Mouse (Mus musculus) forebrain, embryonic 15.5 days (tissue): ENCODE results near the gene Fndc7. TPM values are rescaled to one million over a fixed set of nuclear protein-coding genes. Genes with fewer than 3 reads are reported as not detected.
"Not testable (repeated sequence)": the region's sequence is repeated elsewhere in the genome, so short reads cannot be mapped to it uniquely, and the experiment has no call there.

Source experiments
- ATAC-seq: fragments of 200-750 bp; cut with Nextera tagmentation; replicated peaks from 2 replicates; pipeline ENCODE4 v1.8.0; 2017; ENCODE audit warnings: mild to moderate bottlenecking, moderate TSS enrichment, moderate library complexity
- H3K27ac ChIP-seq: fragments of 300-500 bp; sonication (generic); replicated peaks from 2 replicates; pipeline ENCODE4 v1.5.1; 2015; ENCODE audit warnings: mild to moderate bottlenecking, inconsistent platforms
- H3K27me3 ChIP-seq: fragments of 300-500 bp; sonication (generic); 2 replicates; pipeline ENCODE4 v1.6.1; 2015; ENCODE audit warnings: inconsistent platforms
- H3K36me3 ChIP-seq: fragments of 300-500 bp; sonication (generic); 2 replicates; pipeline ENCODE4 v1.6.1; 2015; ENCODE audit warnings: mild to moderate bottlenecking, inconsistent platforms
- H3K4me1 ChIP-seq: fragments of 300-500 bp; sonication (generic); 2 replicates; pipeline ENCODE4 v1.6.1; 2015; ENCODE audit warnings: inconsistent platforms
- H3K4me2 ChIP-seq: fragments of 300-500 bp; sonication (generic); replicated peaks from 2 replicates; pipeline ENCODE4 v1.6.1; 2015; ENCODE audit warnings: mild to moderate bottlenecking, inconsistent platforms
- H3K4me3 ChIP-seq: fragments of 300-500 bp; sonication (generic); 2 replicates; pipeline ENCODE4 v1.5.1; 2015; ENCODE audit warnings: mild to moderate bottlenecking, inconsistent platforms
- H3K9ac ChIP-seq: fragments of 300-500 bp; sonication (generic); replicated peaks from 2 replicates; pipeline ENCODE4 v1.6.1; 2015; ENCODE audit warnings: mild to moderate bottlenecking, inconsistent platforms
- H3K9me3 ChIP-seq: fragments of 300-500 bp; sonication (generic); 2 replicates; pipeline ENCODE4 v1.6.1; 2016; ENCODE audit warnings: inconsistent platforms
- WGBS: fragments of 180-500 bp; shearing (Covaris S2); methylation state at CpG from one replicate; pipeline ENCODE4 v1.1.7; 2015; ENCODE audit warnings: mixed read lengths; 5-methylcytosine and 5-hydroxymethylcytosine counted together
- polyA plus RNA-seq: library from polyadenylated mRNA; unstranded; fragments of >200 nt; fragmentation: Nextera tagmentation; extraction: Ambion mirVana; gene quantifications from 2 replicates; pipeline ENCODE4 v1.2.1, GENCODE M21; 2015

Fndc7 gene
- polyA plus RNA-seq, 1 experiment from 2014 or later, result not detected

DNA sequence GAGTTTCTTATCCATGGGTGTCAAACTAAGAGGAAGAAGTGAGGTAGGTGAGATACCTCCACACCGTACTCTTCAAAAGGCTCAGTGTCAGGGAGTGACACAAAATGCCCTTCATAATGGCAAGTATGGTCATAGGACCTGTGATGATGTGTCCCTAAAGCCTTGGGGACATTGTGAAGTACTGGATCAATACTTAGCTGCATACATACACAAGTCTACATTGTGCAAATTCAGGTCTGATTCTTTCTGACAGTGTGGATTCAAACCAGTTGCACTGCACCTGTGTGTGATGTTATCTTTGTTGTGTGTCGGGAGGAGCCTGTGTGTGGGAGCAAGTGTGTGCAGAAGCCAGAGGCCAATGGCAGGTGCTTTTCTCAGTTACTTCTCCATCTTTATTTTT, 38.7 kb downstream of the Fndc7 start:
- Histone ChIP-seq H3K4me3 (no peak overlapping the region), H3K4me1 (peaks cover 19% of the 10 kb centered on the region), H3K27ac (no peak overlapping the region), H3K9me3 (no peaks in the 10 kb centered on the region), H3K4me2 (no peak overlapping the region), H3K36me3 (no peaks in the 10 kb centered on the region), H3K9ac (no peak overlapping the region), H3K27me3 (no peaks in the 10 kb centered on the region)
- no peak for ATAC-seq
- WGBS, result 89% methylated on average over 2 of the region's 2 CpGs

DNA sequence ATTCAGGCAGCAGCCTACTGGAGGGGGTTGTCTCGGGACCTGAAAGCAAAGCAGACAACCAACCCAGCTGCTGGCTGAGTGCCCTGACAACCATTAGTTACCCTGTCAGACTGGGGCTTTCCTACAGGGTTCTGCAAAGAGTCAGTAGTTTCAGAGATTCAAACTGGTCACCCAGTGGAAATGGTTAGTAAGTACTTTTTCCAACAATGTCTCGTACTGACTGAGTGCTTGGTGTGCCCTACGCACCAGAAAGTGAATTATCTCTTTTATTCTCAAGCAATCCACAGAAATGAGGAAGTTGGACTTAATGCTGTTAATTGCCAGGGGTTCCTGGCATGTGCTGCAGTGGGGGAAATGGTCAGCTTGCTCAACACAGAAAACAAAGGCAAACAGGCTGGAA, 39.3 kb downstream of the Fndc7 start:
- ATAC-seq, result no peak
- Histone ChIP-seq H3K9me3 (no peaks in the 10 kb centered on the region), H3K4me2 (no peak overlapping the region), H3K4me1 (peaks cover 14% of the 10 kb centered on the region), H3K27me3 (no peaks in the 10 kb centered on the region), H3K4me3 (no peak overlapping the region), H3K36me3 (no peaks in the 10 kb centered on the region), H3K9ac (no peak overlapping the region), H3K27ac (no peak overlapping the region)
- WGBS, result 49% methylated on average over 3 of the region's 3 CpGs

DNA sequence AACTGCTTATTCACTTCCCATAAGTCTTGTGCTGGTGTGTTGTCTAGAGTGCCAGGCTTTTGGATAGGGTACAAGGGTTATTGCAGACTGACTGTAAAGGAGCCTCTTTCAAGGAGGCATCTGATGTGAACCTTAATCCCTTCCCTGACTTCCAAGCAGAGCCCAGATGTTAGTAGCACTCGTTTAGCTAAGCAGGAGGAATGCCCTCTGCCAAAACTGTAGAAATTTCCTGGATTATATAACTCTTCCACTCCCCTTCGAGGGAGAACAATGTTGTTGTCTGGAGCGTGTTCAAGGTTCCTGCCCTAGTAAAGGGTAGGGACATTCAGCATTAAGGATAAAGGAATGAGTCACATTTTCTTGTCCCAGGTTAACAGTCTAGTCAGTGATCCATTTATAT, 43.2 kb downstream of the Fndc7 start:
- no peak overlapping the region for H3K4me3 ChIP-seq
- H3K9ac ChIP-seq, result no peak overlapping the region
- no peaks in the 10 kb centered on the region for H3K27me3 ChIP-seq
- ATAC-seq, result no peak
- 65% methylated on average over 3 of the region's 3 CpGs for WGBS
- H3K4me1 ChIP-seq, result 0 out of 2 replicates have a peak, but pooled peaks cover 6% of the 10 kb centered on the region
- no peak overlapping the region for H3K4me2 ChIP-seq
- H3K9me3 ChIP-seq, result no peaks in the 10 kb centered on the region
- no peak overlapping the region for H3K27ac ChIP-seq
- no peaks in the 10 kb centered on the region for H3K36me3 ChIP-seq

DNA sequence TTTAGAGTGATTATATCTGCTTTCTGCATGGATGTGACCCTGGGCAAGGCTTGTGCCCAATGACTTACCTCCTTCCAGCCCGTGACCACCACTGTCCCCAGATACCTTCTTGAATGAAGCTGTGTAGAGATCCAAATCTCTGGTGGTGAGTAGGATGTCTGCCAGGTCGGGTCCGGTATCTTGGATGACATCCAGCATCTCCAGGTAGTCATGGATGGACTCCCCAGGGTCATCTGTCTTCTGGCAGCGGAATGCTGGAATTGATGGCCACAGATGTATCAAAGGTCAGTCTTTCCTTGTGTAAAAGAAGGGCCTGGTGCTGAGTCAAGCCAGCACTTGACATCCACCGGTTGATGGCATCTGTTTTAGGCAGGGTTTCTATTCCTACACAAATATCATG, 45.3 kb downstream of the Fndc7 start:
- Histone ChIP-seq H3K4me3 (no peak overlapping the region), H3K27me3 (no peaks in the 10 kb centered on the region), H3K27ac (no peak overlapping the region), H3K36me3 (no peaks in the 10 kb centered on the region), H3K4me2 (no peak overlapping the region), H3K4me1 (0 out of 2 replicates have a peak, but pooled peaks cover 2% of the 10 kb centered on the region), H3K9ac (no peak overlapping the region), H3K9me3 (no peaks in the 10 kb centered on the region)
- 88% methylated on average over 5 of the region's 5 CpGs for WGBS
- ATAC-seq, result no peak

DNA sequence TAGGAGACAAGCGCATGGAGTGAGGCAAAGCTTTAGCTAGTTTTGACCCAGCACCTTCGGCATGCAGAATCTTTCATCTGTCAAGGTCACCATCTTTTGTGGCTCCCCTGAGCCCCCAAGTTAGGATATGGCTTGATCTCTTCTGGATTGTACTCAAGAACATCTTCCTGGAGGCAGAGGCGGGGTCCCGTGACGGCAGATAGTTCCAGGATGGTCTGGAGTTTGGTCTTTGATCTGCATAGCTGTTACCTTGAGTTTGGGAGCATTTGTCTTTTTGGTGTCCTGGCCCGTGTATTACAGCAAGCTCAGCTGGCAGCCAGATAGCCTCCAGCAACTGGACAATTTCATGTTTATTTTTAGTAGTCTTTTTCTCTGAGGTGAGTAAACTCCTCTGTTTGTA, 45.8 kb downstream of the Fndc7 start:
- no peak overlapping the region for H3K4me2 ChIP-seq
- 0 out of 2 replicates have a peak, but pooled peaks cover 5% of the 10 kb centered on the region for H3K4me1 ChIP-seq
- WGBS, result 94% methylated on average over 6 of the region's 6 CpGs
- no peak overlapping the region for H3K27ac ChIP-seq
- H3K9me3 ChIP-seq, result no peaks in the 10 kb centered on the region
- no peaks in the 10 kb centered on the region for H3K27me3 ChIP-seq
- H3K36me3 ChIP-seq, result no peaks in the 10 kb centered on the region
- H3K4me3 ChIP-seq, result no peak overlapping the region
- no peak for ATAC-seq
- no peak overlapping the region for H3K9ac ChIP-seq

DNA sequence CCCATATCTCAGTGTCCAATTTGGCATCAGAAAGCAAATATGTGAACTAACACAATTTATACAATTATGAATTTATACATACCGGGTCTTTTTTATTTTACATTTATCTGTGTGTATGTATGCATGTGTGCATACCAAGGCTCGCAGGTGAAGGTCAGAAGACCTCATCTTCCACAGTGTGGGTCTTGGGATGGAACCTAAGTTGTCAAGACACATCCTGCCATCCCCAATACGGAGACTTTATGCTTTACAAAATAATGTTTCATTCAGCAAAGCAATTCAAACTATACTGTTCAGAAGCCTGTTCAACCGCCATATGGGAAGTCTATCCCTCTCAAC, 49.1 kb downstream of the Fndc7 start:
- Histone ChIP-seq H3K9me3 (no peaks in the 10 kb centered on the region), H3K9ac (no peak overlapping the region), H3K4me3 (peak overlapping the region; percentile 86), H3K4me2 (peak overlapping the region; percentile 82), H3K27ac (no peak overlapping the region), H3K4me1 (0 out of 2 replicates have a peak, but pooled peaks cover 9% of the 10 kb centered on the region), H3K36me3 (no peaks in the 10 kb centered on the region), H3K27me3 (no peaks in the 10 kb centered on the region)
- peak; percentile 79 for ATAC-seq
- 54% methylated on average over 4 of the region's 4 CpGs for WGBS

DNA sequence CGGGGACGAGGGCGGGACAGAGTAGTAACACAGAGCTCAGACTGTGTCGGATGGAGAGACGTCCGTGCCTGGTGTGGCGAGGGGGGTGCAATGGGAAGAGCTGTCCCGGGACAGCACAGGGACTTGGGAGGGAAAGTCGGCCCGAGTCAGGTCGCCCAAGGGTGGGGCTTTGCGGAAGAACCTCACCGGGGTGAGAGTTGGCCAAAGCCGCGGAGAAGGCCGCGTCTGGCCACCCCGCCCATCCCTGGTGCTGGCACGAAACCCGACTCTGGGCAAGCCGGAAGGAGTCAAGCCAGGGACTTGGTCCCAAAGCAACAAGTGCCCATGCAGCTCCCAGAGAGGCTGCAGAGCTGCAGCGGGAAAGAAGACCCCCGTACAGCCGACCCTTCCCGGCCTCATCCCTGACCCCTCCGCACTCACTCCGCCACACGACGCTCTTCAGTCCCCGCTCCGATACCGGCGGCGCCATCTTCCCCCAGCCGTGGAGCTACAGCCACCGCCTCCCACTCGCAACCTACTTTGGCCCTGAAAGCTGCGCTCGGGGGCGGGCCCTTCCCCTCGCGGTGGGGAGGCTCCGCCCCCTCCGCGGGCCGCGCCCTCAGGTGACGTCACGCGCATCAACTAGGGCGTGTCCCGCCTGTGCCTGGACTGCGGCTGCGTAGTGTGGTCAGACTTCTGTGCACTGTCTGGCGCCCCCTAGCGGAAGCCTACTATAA, 49.6 kb downstream of the Fndc7 start, which contains the start of gene Stxbp3:
TSS of gene Stxbp3 (minus strand) at position 527 of the 716 bp plus-strand sequence.
- no peaks in the 10 kb centered on the region for H3K27me3 ChIP-seq
- 0 out of 2 replicates have a peak, but pooled peaks cover 9% of the 10 kb centered on the region for H3K4me1 ChIP-seq
- under 1% methylated on average over 56 of the region's 56 CpGs for WGBS
- no peaks in the 10 kb centered on the region for H3K36me3 ChIP-seq
- peak within 1 kb of the TSS; percentile 82 for H3K4me2 ChIP-seq
- ATAC-seq, result peak; percentile 97
- H3K4me3 ChIP-seq, result peak within 1 kb of the TSS; percentile 86
- no peaks in the 10 kb centered on the region for H3K9me3 ChIP-seq
- peak within 1 kb of the TSS; percentile 65 for H3K9ac ChIP-seq
- H3K27ac ChIP-seq, result peak within 1 kb of the TSS; percentile 68

DNA sequence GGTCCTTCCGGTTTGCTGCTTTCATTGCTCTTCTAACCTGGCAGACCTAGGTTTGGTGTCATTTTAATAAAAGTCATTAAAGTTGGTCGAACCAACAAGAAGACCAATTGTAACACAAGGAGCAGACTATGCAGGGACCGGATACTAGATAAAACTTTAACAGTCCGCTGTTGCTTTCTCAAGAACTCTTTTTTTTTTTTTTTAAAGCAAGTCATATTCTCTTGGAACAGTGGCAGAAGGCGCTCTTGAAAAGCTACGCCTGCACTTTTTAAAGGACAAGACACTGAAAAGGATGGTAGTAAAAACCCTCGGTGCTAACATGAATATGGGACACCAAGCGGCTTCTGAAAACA, 50.2 kb downstream of the Fndc7 start:
- peak overlapping the region; percentile 68; the same call in 1 of the 2 replicates for H3K27ac ChIP-seq
- WGBS, result 7% methylated on average over 8 of the region's 8 CpGs

DNA sequence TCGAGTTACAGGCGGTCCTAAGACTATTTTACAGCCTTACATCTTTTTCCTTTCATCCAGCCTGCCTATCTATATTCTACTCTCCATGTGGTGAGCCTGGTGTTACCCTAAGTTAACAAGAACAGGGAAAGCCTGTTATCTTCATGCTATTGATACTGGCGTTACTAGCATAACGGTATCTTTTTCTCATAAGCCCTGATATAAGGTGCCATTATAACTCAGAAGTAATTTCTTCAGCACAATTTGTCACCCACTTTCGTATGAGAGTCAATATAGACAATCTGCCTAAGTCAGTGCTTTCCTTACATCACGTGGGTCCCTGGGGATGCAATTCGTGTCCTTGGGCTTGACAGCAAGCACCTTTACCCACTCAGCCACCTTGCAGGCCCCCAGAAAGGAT, 50.8 kb downstream of the Fndc7 start:
- 85% methylated on average over 7 of the region's 7 CpGs for WGBS
- H3K4me3 ChIP-seq, result peak overlapping the region; percentile 86; the same call in 1 of the 2 replicates
- no peak for ATAC-seq
- no peaks in the 10 kb centered on the region for H3K9me3 ChIP-seq
- no peaks in the 10 kb centered on the region for H3K36me3 ChIP-seq
- H3K4me1 ChIP-seq, result 0 out of 2 replicates have a peak, but pooled peaks cover 9% of the 10 kb centered on the region
- no peaks in the 10 kb centered on the region for H3K27me3 ChIP-seq
- no peak overlapping the region for H3K27ac ChIP-seq
- no peak overlapping the region for H3K9ac ChIP-seq
- peak overlapping the region; percentile 82; the same call in 1 of the 2 replicates for H3K4me2 ChIP-seq

More for the DNA sequence above, 50.2 kb downstream of the Fndc7 start:
- Histone ChIP-seq H3K4me3 (peak overlapping the region; percentile 86), H3K9ac (peak overlapping the region; percentile 65), H3K4me1 (0 out of 2 replicates have a peak, but pooled peaks cover 9% of the 10 kb centered on the region), H3K4me2 (peak overlapping the region; percentile 82), H3K36me3 (no peaks in the 10 kb centered on the region), H3K27me3 (no peaks in the 10 kb centered on the region), H3K9me3 (no peaks in the 10 kb centered on the region)
- ATAC-seq, result no peak

DNA sequence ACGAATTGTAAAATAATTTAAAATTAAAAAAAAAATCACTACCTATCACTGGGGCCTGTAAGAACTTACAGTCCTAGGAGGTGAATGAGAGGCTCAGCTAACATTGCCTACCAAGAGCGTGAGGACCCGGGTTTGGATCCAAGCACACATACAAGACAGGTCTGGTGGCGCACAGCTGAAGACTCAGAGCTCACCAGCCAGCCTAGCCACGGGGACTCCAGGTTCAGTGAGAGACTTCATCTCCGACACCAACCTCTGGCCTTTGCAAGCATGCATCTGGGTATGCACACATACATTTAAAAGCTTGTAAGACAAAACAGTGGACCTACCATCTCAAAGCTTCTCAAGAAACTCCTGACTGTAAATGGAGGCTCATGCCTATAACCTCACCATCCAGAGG, 52.9 kb downstream of the Fndc7 start:
- no peak overlapping the region for H3K4me3 ChIP-seq
- WGBS, result 96% methylated on average over 6 of the region's 6 CpGs
- no peak for ATAC-seq

DNA sequence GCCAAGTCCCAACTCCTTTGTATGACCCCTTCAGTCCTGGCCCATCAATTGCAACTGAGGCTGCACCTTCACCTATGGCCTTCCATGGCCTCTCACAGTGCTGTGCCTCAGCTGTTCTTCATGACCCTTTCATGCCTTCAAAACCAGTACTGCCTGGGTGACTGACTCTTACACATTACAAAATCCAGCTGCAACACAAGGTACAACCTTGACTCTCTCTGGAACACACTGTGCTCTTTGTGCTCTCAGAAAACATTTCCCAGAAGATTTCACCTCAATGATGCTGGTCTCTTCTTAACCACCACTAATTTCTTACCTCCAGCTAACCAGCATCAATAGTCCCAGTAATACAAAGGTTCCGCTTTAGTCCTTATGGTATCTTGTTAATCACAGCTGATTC, 56.1 kb downstream of the Fndc7 start:
- H3K27me3 ChIP-seq, H3K36me3 ChIP-seq, ATAC-seq, H3K4me2 ChIP-seq, H3K27ac ChIP-seq, H3K4me1 ChIP-seq, H3K9ac ChIP-seq, H3K9me3 ChIP-seq, H3K4me3 ChIP-seq: not testable (repeated sequence)
- WGBS, result 100% methylated on average over 1 of the region's 1 CpGs

More for the DNA sequence above, 52.9 kb downstream of the Fndc7 start:
- no peaks in the 10 kb centered on the region for H3K27me3 ChIP-seq
- H3K27ac ChIP-seq, result no peak overlapping the region
- H3K4me2 ChIP-seq, result no peak overlapping the region
- 0 out of 2 replicates have a peak, but pooled peaks cover 9% of the 10 kb centered on the region for H3K4me1 ChIP-seq
- no peaks in the 10 kb centered on the region for H3K36me3 ChIP-seq
- no peak overlapping the region for H3K9ac ChIP-seq
- no peaks in the 10 kb centered on the region for H3K9me3 ChIP-seq

DNA sequence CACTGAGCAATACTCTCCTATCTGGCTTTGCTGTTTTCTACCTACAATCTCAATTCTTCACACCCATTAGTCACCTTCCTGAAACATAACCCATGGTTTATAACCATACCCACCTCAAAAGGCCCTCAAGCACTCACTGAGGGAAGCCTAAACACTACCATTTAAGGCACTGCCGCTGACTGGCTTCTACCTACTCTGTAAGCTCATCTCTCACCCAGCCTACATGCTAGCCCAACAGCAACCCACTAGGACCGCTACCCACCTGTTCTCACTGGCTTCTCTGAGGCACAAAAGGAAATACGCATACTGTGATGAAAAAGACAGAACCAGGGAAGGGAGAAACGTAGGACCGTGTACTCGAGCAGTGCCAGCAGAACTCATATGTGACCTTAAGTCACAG, 58.1 kb downstream of the Fndc7 start:
- no peak for ATAC-seq
- no peaks in the 10 kb centered on the region for H3K4me1 ChIP-seq
- WGBS, result 96% methylated on average over 6 of the region's 6 CpGs

DNA sequence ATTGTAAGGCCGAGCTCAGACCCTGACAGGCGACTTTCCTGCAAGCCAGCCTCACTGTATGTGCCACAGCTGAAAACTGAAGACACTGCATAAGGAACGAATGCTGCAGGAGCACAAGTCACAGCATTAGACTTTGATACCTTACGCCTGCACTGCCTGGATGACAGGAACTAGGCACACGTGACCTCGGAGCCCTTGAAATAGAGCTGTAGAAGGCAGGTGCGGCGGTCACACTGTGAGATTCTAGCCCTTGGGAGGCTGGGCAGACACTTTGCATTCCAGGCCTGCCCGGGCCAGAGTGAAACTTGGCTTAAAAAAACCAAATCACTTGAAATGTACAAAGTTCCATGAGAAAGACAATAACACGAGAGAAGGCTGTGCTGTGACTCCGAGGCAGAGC, 59.3 kb downstream of the Fndc7 start:
- WGBS, result 90% methylated on average over 11 of the region's 11 CpGs

More for the DNA sequence above, 58.1 kb downstream of the Fndc7 start:
- Histone ChIP-seq H3K27ac (no peak overlapping the region), H3K27me3 (no peaks in the 10 kb centered on the region), H3K4me2 (no peak overlapping the region), H3K9me3 (no peaks in the 10 kb centered on the region), H3K9ac (no peak overlapping the region), H3K4me3 (no peak overlapping the region), H3K36me3 (peaks cover 3% of the 10 kb centered on the region)

More for the DNA sequence above, 59.3 kb downstream of the Fndc7 start:
- ATAC-seq, result no peak
- H3K4me2 ChIP-seq, result no peak overlapping the region
- no peak overlapping the region for H3K27ac ChIP-seq
- peaks cover 3% of the 10 kb centered on the region for H3K36me3 ChIP-seq
- no peaks in the 10 kb centered on the region for H3K4me1 ChIP-seq
- H3K9me3 ChIP-seq, result no peaks in the 10 kb centered on the region
- H3K27me3 ChIP-seq, result no peaks in the 10 kb centered on the region
- no peak overlapping the region for H3K9ac ChIP-seq
- H3K4me3 ChIP-seq, result no peak overlapping the region
